Mouse (Mus musculus): ENCODE results near the gene Lias.

GRCm38 (mm10) chr5:65459454-65459853, 68.2 kb downstream of the Lias start:
- TF ChIP-seq TAL1 (IDR thresholded peaks at IDR 0.05; ENCODE audit: low read length) (no peak), GATA1 (IDR thresholded peaks at IDR 0.05; ENCODE audit: low read length) (no peak)

All from erythroblast, embryonic 14.5 days (primary cell).